Mouse (Mus musculus) liver, embryonic 11.5 days (tissue): ENCODE measurements around the gene Prdm11. TPM values are rescaled to one million over a fixed set of nuclear protein-coding genes. Genes with fewer than 3 reads are reported as not detected.

Experiments
- ATAC-seq: fragments of 200-750 bp; cut with Nextera tagmentation; replicated peaks from 2 replicates; pipeline ENCODE4 v1.8.0; 2017; ENCODE audit warnings: moderate number of reproducible peaks, mild to moderate bottlenecking, moderate TSS enrichment, moderate library complexity; ENCODE audit not compliant: low FRiP score
- DNase-seq: peaks from one replicate; pipeline ENCODE4 v3.0.0-alpha.2; 2017; ENCODE audit warnings: low spot score
- H3K27ac ChIP-seq: fragments of 300-500 bp; sonication (generic); 2 replicates; pipeline ENCODE4 v1.5.1; 2014; ENCODE audit warnings: mild to moderate bottlenecking, low read depth, low read length, control low read depth
- H3K27me3 ChIP-seq: fragments of 300-500 bp; sonication (generic); replicated peaks from 2 replicates; pipeline ENCODE4 v1.6.1; 2014; ENCODE audit warnings: low read length, mixed read lengths; ENCODE audit not compliant: control insufficient read depth, insufficient read depth
- H3K36me3 ChIP-seq: fragments of 300-500 bp; sonication (generic); 2 replicates; pipeline ENCODE4 v1.6.1; 2014; ENCODE audit warnings: mild to moderate bottlenecking, low read length, moderate library complexity, mixed read lengths; ENCODE audit not compliant: control insufficient read depth, insufficient read depth
- H3K4me1 ChIP-seq: fragments of 300-500 bp; sonication (generic); replicated peaks from 2 replicates; pipeline ENCODE4 v1.6.1; 2014; ENCODE audit warnings: low read length, mixed read lengths; ENCODE audit not compliant: control insufficient read depth, insufficient read depth
- H3K4me2 ChIP-seq: fragments of 300-500 bp; sonication (generic); 2 replicates; pipeline ENCODE4 v1.6.1; 2014; ENCODE audit warnings: mild to moderate bottlenecking, control low read depth, moderate library complexity
- H3K4me3 ChIP-seq: fragments of 300-500 bp; sonication (generic); 2 replicates; pipeline ENCODE4 v1.5.1; 2014; ENCODE audit warnings: low read depth, low read length, control low read depth
- H3K9ac ChIP-seq: fragments of 300-500 bp; sonication (generic); 2 replicates; pipeline ENCODE4 v1.6.1; 2014; ENCODE audit warnings: low read depth, low read length, control low read depth
- H3K9me3 ChIP-seq: fragments of 300-500 bp; sonication (generic); 2 replicates; pipeline ENCODE4 v1.6.1; 2016; ENCODE audit warnings: low read length, inconsistent platforms, mixed read lengths; ENCODE audit not compliant: control insufficient read depth
- WGBS: fragments of 180-500 bp; shearing (Covaris S2); extraction: QIAGEN DNeasy Blood & Tissue Kit; methylation state at CpG from one replicate; pipeline ENCODE4 v1.1.7; 2014; 5-methylcytosine and 5-hydroxymethylcytosine counted together
- polyA plus RNA-seq: library from polyadenylated mRNA; unstranded; fragments of >200 nt; fragmentation: Nextera tagmentation; extraction: Ambion mirVana; gene quantifications from 2 replicates; pipeline ENCODE4 v1.2.1, GENCODE M21; 2014

Prdm11 gene
- polyA plus RNA-seq, 1 experiment from 2014 or later, result 5.0 TPM

GRCm38 (mm10) chr2:93040841-93041240 is 5.1 kb downstream of the Prdm11 start:
- no peak overlapping the region for H3K4me2 ChIP-seq
- ATAC-seq (no peak), DNase-seq (no peak)
- H3K9me3 ChIP-seq, result no peaks in the 10 kb centered on the region
- no peak overlapping the region for H3K9ac ChIP-seq
- H3K4me3 ChIP-seq, result no peak overlapping the region
- peaks cover 41% of the 10 kb centered on the region for H3K4me1 ChIP-seq
- no peaks in the 10 kb centered on the region for H3K27me3 ChIP-seq
- H3K36me3 ChIP-seq, result no peaks in the 10 kb centered on the region
- 0 out of 2 replicates have a peak overlapping the region, but pooled peaks have one; percentile 25 for H3K27ac ChIP-seq
- 76% methylated on average over 7 of the region's 7 CpGs for WGBS

GRCm38 (mm10) chr2:93039706-93040105 is 6.3 kb downstream of the Prdm11 start:
- no peak overlapping the region for H3K9ac ChIP-seq
- H3K27me3 ChIP-seq, result no peaks in the 10 kb centered on the region
- no peak overlapping the region for H3K4me3 ChIP-seq
- no peak overlapping the region for H3K4me2 ChIP-seq
- peaks cover 44% of the 10 kb centered on the region for H3K4me1 ChIP-seq
- H3K36me3 ChIP-seq, result no peaks in the 10 kb centered on the region
- 79% methylated on average over 5 of the region's 5 CpGs for WGBS
- no peaks in the 10 kb centered on the region for H3K9me3 ChIP-seq
- no peak for DNase-seq
- no peak for ATAC-seq
- H3K27ac ChIP-seq, result no peak overlapping the region

GRCm38 (mm10) chr2:93039043-93039442 is 6.9 kb downstream of the Prdm11 start:
- Histone ChIP-seq H3K27ac (no peak overlapping the region), H3K4me3 (no peak overlapping the region), H3K9ac (no peak overlapping the region), H3K4me1 (peaks cover 37% of the 10 kb centered on the region), H3K9me3 (no peaks in the 10 kb centered on the region), H3K4me2 (no peak overlapping the region), H3K27me3 (no peaks in the 10 kb centered on the region), H3K36me3 (no peaks in the 10 kb centered on the region)
- DNase-seq, result no peak
- 75% methylated on average over 3 of the region's 3 CpGs for WGBS
- no peak for ATAC-seq

GRCm38 (mm10) chr2:93035631-93036030 is 10.3 kb downstream of the Prdm11 start:
- WGBS, result 39% methylated on average over 7 of the region's 7 CpGs
- no peaks in the 10 kb centered on the region for H3K9me3 ChIP-seq
- peaks cover 22% of the 10 kb centered on the region for H3K4me1 ChIP-seq
- H3K4me3 ChIP-seq, result no peak overlapping the region
- H3K4me2 ChIP-seq, result no peak overlapping the region
- no peaks in the 10 kb centered on the region for H3K27me3 ChIP-seq
- no peaks in the 10 kb centered on the region for H3K36me3 ChIP-seq
- no peak for DNase-seq
- H3K27ac ChIP-seq, result 0 out of 2 replicates have a peak overlapping the region, but pooled peaks have one; percentile 8
- no peak overlapping the region for H3K9ac ChIP-seq
- peak; percentile 60 for ATAC-seq

- H3K9me3 ChIP-seq, result no peaks in the 10 kb centered on the region
- DNase-seq, result no peak
- H3K4me3 ChIP-seq, result no peak overlapping the region
- 84% methylated on average over 11 of the region's 11 CpGs for WGBS
- H3K4me2 ChIP-seq, result no peak overlapping the region
- H3K27me3 ChIP-seq, result no peaks in the 10 kb centered on the region
- peaks cover 29% of the 10 kb centered on the region for H3K4me1 ChIP-seq
- H3K27ac ChIP-seq, result no peak overlapping the region
- no peak overlapping the region for H3K9ac ChIP-seq
- no peak for ATAC-seq
- no peaks in the 10 kb centered on the region for H3K36me3 ChIP-seq
Measured at GRCm38 (mm10) chr2:93032651-93033050, 13.3 kb downstream of the Prdm11 start.

- no peak overlapping the region for H3K4me2 ChIP-seq
- H3K4me3 ChIP-seq, result no peak overlapping the region
- H3K36me3 ChIP-seq, result no peaks in the 10 kb centered on the region
- no peak for DNase-seq
- H3K9me3 ChIP-seq, result no peaks in the 10 kb centered on the region
- no peak overlapping the region for H3K27ac ChIP-seq
- no peak overlapping the region for H3K9ac ChIP-seq
- no peak for ATAC-seq
- WGBS, result 89% methylated on average over 8 of the region's 8 CpGs
- H3K27me3 ChIP-seq, result no peaks in the 10 kb centered on the region
- H3K4me1 ChIP-seq, result peaks cover 29% of the 10 kb centered on the region
Measured at GRCm38 (mm10) chr2:93032049-93032448, 13.9 kb downstream of the Prdm11 start.

- no peaks in the 10 kb centered on the region for H3K27me3 ChIP-seq
- peaks cover 28% of the 10 kb centered on the region for H3K4me1 ChIP-seq
- H3K9me3 ChIP-seq, result no peaks in the 10 kb centered on the region
- no peak for ATAC-seq
- no peak overlapping the region for H3K4me2 ChIP-seq
- H3K9ac ChIP-seq, result no peak overlapping the region
- H3K27ac ChIP-seq, result no peak overlapping the region
- no peaks in the 10 kb centered on the region for H3K36me3 ChIP-seq
- 75% methylated on average over 9 of the region's 9 CpGs for WGBS
- DNase-seq, result no peak
- no peak overlapping the region for H3K4me3 ChIP-seq
Measured at GRCm38 (mm10) chr2:93031021-93031420, 14.9 kb downstream of the Prdm11 start.

GRCm38 (mm10) chr2:93030101-93030500 is 15.9 kb downstream of the Prdm11 start:
- H3K27ac ChIP-seq, result no peak overlapping the region
- peaks cover 19% of the 10 kb centered on the region for H3K4me1 ChIP-seq
- H3K9ac ChIP-seq, result no peak overlapping the region
- no peak overlapping the region for H3K4me2 ChIP-seq
- no peak for ATAC-seq
- 65% methylated on average over 6 of the region's 6 CpGs for WGBS
- H3K9me3 ChIP-seq, result no peaks in the 10 kb centered on the region
- no peaks in the 10 kb centered on the region for H3K27me3 ChIP-seq
- DNase-seq, result no peak
- H3K36me3 ChIP-seq, result no peaks in the 10 kb centered on the region
- no peak overlapping the region for H3K4me3 ChIP-seq

- H3K9ac ChIP-seq, result no peak overlapping the region
- peak; percentile 10; the same call in 1 of the 2 replicates for ATAC-seq
- H3K4me2 ChIP-seq, result peak overlapping the region; percentile 5; the same call in 1 of the 2 replicates
Measured at GRCm38 (mm10) chr2:93029267-93030060, 16.5 kb downstream of the Prdm11 start.

More at GRCm38 (mm10) chr2:93029267-93030060, 16.5 kb downstream of the Prdm11 start:
- Histone ChIP-seq H3K36me3 (no peaks in the 10 kb centered on the region), H3K4me3 (no peak overlapping the region), H3K27me3 (no peaks in the 10 kb centered on the region), H3K9me3 (no peaks in the 10 kb centered on the region), H3K27ac (no peak overlapping the region), H3K4me1 (peaks cover 19% of the 10 kb centered on the region)
- DNase-seq, result no peak
- 49% methylated on average over 14 of the region's 14 CpGs for WGBS
